Mouse (Mus musculus) liver, embryonic 14.5 days (tissue): Measurements from ENCODE around the gene Agfg2.

Source experiments
- CTCF ChIP-seq: IDR thresholded peaks from 2 replicates; pipeline ENCODE4 v1.5.1; 2016; ENCODE audit warnings: antibody characterized with exemption, low read depth, control low read depth
- EP300 ChIP-seq: IDR thresholded peaks from 2 replicates; pipeline ENCODE4 v1.6.1; 2016; ENCODE audit warnings: antibody characterized with exemption, low read depth

GRCm38 (mm10) chr5:137609292-137609691 lies 75.2 kb downstream of the Agfg2 start:
- TF ChIP-seq CTCF (no peak), EP300 (no peak)
